Mouse (Mus musculus): ENCODE data around the gene Cand1.

Cand1 gene

DNA sequence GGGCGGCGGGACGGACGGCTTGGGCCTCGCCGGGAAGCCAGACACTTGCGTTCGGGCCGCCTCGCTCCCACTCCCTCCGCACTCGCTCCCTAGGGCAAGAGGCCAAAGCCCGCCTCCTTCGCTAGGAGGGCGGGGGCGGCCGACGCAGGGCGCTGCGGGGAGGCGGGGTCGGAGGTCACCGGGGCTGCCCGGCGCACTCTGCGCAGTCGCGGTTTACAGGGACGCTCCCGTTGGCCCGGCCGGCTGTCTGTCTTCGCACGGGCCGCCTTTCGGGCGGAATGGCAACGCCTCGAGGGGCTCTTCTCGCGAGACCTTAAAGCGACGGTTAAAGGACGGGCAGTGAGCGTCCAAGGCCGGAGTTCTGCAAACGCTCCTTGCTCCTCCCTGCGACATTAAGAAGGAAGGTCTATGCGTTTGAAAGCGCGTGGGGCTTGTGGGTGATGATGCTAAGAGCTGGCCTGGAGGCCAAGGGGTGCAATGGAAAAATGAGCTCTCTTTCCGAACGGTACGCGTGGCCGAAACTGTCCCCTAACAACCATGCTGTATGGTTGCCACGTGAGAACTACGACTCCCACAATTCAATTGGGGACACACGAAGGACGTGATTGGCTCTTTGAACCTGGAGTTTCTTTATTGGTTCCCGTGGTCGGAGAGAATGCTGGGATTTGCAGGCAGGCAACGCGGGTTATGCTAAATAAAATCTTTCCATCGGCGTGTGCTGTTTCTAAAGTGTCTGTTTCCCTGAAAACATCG, at the start of gene Cand1:
TSS of gene Cand1 (minus strand) at position 87 of the 753 bp plus-strand sequence.
- DNase-seq (ENCODE audit: low read depth, low spot score) = peak; percentile 97

DNA sequence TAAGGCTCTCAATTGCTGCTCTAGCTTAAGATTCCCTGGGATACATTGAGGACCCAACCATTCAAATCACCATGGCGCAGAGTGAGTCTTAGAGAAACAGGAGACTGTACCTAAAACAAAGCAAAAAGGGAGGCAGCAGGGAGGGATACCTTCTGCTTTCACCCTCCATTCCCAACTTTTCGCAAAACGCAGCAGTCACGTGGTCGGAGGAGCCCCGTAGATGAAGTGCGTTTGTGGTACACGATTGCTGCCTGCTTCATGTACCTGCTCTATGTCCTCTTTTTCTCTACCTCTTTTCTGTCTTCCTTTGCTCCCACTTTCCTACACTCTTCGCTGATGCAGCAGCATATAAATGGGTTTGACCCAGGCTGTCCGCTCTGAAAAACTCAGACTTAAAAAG, 39.0 kb upstream of the Cand1 start:
- DNase-seq (ENCODE audit: low read depth, low spot score) = no peak

DNA sequence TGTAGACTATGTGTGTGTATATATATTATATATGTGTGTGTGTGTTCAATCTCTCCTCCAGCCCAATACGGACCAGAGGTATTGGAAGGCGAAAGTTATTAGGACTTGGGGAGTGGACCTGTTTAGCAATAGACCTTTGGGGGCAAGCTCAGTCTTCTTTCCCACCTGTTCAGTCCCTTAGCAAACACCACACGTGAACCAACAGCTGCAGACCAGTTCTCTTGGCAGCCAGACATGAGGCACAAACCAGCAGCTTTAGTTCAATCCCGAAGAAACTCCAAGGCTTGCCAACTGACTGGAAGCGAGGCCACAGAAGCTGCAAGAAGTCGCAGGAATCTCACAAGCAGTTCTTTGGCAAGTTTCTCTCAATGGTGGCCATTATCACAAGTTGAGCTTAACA, 34.5 kb upstream of the Cand1 start:
- DNase-seq (ENCODE audit: low read depth, low spot score) = no peak

DNA sequence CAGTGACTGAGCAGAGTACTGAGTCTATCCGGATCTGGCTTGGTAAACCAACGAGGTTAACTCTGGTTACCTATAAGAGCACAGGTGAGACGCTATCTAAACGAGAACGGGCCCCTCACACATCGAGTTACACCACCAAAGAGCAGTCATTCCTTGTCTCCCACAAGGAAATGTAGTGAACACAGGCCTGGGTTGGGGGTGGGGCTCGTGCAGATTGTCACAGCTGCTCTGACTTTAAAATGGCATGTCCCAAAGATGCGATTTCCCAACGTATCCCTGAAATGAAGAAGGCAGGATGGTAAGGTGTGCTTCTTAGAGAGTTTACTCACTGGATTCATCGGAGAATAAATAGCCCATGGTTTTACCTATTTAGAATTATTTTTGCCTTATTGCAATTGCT, 32.7 kb upstream of the Cand1 start:
- DNase-seq (ENCODE audit: low read depth, low spot score) = no peak

DNA sequence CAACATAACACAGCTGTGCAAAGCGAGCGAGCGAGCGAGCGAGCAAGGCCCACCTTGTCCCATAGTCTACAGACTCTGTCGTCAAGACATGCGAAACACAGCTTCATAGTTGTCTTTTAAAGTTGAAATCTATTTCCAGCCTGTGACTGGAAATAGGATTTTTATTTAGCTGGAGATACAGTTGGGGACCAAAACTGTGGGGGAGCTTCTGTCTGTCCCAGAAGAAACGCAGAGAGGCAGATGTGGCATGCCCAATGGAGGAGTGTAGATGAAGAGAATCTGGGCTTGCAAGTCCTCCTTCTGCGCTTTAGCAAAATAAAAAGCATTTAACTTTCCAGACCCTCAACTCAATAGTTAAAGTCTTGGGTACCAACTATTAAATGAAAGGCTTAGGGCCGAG, 32.1 kb upstream of the Cand1 start:
- DNase-seq (ENCODE audit: low read depth, low spot score) = no peak

DNA sequence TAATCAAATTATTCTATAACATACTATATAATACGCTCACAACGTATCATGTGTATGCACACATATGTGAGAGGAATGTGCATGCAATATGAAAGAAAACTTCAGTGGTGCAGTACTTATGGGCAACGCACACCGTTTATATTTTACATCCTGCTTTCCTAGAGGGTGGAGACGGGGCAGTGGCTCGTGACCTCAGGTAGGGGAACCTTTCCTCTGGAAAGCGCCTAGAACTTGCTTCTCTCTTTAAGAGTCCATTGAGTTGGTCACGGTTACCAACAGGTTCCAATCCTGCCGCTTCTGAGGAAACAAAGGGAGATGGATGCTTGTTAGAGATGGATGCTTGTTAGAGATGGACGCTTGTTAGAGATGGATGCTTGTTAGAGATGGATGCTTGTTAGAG, 31.2 kb upstream of the Cand1 start:
- no peak for DNase-seq (ENCODE audit: low read depth, low spot score)

DNA sequence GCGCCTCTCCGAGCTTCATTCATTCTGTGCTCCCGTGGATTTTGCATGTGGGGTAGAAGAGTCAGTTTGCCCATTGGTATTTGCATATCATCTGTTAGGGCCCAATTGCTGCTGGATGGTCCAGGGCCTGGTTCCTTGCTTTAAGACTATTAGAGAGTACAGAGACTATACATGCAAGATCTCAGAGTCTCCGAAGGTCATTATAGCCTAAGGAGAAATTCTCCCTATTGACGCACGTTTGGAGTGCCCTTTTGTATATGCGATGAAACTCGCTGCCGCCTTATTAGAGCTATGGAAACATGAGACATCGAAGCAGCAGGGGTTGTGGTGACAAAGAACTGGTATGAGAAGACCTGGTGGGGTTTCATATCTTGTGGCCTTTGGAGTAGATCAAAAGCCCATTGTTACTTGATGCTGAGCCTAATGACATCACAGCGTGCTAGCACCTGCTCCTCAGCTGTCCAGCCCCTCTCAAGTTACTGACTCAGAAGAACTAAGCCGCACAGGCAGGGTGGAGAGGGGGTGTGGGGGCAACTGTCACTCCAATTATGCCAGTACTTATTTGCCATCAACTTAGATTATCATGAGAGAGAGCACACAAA, 30.6 kb upstream of the Cand1 start:
- no peak for DNase-seq (ENCODE audit: low read depth, low spot score)

DNA sequence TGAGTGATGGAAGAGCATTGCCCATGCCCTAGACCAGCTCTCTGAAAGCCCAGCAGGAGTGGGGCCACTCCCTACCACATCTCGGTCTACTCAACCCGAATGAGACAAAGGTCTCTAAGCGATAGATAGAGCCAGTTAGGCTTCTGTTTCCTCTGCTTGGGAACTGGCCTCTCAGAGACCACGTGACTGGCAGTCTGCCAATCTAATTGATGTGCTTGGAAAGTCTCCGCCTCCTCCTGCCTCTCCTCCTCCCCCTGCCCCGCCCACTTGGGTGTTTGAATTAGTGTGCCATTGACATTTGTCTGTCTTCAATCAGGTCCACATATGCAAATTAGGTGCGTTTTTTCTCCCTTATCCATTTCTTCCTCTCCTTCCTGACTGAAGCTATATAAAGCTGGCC, 24.9 kb upstream of the Cand1 start:
- no peak for DNase-seq (ENCODE audit: low read depth, low spot score)

DNA sequence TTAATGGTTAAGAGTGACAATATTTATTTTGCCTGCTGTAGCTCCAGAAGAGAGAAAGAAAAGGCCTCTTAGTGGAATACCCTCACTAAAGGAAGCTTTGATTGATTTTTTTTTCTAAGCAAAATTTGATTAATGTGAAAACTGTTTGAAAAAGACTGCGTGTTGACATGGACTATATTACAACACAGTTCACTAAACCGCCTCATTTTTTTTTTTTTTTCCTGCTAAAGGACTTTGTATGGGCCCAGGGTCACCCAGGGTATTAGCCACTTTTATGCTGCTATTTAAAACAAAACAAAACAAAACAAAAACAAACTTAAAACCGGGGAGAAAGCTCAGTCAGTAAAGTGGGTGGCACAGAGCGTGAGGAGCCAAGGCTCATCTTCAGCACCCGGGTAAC, 23.0 kb upstream of the Cand1 start:
- DNase-seq (ENCODE audit: low read depth, low spot score) = no peak

DNA sequence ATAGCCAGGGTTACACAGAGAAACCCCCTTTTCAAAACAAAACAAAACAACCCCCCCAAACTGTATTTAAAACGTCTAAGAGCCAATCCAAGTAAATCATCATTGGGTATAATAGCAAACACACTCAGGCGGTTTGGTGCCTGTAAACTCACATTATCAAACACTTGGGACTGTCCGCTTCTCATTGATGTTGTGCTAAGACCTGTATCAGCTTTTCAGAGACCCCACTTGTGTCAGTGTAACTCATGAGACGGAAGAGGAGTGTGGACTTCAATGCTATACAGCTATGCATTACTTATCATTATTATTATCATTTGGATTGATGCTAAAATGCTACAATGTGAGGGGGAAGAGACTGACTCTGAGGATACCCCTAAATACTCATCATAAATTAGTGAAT, 18.0 kb upstream of the Cand1 start:
- DNase-seq (ENCODE audit: low read depth, low spot score) = no peak

DNA sequence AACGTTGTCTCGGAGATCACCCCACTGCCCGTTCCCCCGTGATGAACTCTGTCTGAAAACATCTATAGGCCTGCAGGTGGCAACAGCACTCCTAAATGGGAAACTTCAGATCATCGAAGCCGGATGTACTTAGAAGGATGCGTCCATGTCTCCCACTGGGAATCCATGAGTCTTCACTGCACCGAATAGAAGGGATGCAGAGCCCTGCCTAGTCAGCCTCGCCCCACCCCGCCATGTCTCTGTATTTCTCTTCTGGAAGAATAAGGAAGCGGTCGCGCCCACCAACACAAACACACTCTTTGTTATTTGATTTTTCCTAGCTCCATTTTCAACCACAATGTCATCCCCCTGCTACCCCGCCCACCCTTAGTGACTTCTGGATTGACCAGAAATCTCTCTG, 4.3 kb upstream of the Cand1 start:
- DNase-seq (ENCODE audit: low read depth, low spot score) = no peak

DNA sequence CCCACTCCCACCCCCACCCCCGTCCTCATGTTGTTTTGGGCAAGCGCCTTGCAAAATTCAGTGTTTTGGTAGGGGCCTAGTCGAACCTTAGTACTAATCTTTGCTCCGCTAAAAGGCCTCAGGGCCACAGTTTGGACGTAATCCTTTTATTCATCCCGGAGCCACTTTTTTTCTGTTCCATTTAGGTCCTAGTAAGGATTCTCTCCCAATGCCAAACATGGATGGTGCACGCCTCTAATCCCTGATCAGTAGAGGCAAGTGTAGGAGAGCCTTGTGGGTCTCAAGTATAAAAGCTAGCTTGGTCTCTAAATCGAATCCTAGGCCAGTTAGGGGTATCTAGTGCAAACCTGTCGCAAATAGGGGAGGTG, 851 bp upstream of the Cand1 start:
- no peak for DNase-seq (ENCODE audit: low read depth, low spot score)

DNA sequence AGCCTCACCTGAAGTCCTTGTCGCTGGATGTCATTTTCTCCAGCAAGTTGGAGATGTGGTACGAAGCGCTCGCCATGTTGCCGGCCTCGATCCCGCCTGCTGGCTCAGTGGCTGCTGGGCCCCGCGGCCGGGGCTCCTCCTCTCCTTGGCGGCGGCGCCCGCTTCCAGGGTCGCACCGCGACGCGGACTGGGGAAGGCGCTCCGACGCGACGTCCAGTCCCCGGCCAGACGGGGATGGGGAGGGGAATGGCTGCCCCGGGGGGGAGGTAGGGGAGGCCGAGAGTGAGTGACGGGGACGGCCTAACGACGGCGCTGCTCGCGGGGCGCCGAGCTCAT, 254 bp downstream of the Cand1 start:
- no peak for DNase-seq (ENCODE audit: low read depth, low spot score)

DNA sequence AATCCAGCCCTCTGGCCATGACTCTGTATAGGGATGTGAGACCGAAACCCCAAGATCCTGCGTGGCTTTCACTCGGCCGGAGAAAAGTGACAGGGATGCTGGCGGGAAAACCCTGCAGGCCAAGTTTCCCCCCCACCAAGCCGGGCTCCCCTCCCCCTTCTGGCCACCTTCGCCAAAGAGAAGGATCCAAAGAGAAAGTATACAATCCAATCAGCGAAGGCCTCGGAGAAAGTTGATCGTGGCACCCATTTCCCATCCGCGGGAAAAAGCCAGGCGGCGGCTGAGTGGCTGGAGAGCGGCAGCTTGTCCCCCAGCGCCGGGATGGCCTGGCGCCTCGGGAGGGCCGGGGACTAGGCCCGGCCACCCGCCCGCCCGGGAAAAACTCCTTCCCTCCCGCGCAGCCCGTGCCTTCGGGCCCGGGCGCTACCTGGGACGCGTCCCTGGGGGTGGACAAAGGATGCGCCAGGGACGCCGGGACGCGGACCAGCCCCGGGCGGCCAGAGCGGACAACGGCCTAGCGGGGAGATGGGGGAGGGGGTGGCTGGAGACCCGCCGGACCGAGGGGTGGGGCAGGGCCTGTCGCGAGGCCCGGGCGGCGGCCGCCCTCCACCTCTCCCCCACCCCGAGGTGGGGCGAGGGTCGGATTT, 747 bp downstream of the Cand1 start:
- no peak for DNase-seq (ENCODE audit: low read depth, low spot score)

DNA sequence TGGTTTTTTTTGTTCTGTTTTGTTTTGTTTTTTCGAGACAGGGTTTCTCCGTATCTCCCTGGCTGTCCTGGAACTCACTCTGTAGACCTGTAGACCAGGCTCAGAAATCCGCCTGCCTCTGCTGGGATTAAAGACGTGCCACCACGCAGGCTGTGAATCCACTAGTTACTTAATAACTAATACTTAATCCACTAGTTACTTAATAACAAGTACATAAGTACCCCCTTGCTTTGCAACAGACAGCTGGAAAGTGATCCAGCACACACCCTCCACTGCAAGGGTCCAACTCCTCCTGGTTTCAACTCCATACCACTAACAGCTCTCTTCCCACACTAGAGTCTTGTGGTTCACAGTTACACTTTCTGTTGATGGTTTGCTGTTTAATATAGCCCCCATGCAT, 8.3 kb downstream of the Cand1 start:
- DNase-seq (ENCODE audit: low read depth, low spot score) = no peak

DNA sequence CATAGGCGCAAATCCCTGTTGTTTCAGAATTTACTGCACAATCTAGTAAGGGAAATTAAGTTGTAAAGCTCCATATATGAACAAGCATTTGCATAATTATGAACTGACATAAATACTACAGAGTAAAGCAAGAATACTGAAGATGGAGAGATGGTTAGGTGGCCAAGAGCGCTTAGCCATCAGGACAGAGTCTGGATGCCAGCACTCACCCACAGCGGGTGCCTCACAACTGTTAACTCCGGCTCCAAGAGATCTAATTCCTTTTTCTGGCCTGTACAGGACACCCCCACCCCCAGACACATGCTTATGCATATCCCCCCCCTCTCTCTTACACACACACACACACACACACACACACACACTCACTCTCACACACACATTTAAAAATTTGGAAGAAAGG, 9.2 kb downstream of the Cand1 start:
- no peak for DNase-seq (ENCODE audit: low read depth, low spot score)

DNA sequence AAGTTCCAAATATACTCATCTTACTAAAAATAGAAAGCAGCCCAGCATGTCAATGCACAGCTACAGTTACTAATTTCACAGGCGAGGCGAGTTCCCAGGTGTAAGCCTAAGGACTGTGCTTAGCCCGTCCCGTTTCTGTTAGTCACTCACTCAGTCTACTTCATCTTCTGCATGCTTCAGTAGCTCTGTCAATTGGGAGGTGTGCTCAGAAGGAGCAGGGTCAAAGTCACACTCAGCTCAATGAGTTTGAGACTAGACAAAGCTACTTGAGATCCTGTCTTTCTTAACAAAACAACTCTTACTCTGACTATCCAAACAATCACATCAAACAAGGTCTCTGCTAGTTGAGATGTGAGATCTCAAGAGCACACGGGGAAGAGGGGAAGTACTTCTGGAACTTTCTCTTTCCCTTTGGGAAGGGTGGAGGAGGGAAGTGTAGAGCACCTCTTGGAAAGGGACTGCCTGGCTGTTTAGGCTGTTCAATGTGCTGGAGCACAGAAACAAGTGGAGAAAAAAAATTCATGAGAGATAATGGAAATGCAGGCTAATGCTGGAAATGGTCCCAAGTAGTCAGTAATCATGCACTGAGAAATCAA, 9.7 kb downstream of the Cand1 start:
- DNase-seq (ENCODE audit: low read depth, low spot score) = no peak

DNA sequence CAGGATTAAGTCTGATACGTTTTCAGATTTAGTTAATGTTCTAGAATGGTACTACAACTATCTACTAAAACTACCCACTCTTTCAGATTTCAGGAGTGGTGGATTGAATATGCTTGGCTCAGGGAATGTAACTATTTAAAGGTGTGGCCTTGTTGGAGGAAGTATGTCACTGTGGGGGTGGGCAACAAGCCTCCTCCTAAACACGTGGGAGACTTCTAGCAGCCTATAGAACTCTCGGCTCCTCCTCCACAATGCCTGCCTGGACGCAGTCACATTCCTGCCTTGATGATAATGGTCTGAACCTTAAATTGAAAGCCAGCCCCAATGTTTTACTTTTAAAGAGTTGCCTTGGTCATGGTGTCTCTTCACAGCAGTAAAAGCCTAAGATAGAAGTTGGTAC, 16.2 kb downstream of the Cand1 start:
- DNase-seq (ENCODE audit: low read depth, low spot score) = no peak

DNA sequence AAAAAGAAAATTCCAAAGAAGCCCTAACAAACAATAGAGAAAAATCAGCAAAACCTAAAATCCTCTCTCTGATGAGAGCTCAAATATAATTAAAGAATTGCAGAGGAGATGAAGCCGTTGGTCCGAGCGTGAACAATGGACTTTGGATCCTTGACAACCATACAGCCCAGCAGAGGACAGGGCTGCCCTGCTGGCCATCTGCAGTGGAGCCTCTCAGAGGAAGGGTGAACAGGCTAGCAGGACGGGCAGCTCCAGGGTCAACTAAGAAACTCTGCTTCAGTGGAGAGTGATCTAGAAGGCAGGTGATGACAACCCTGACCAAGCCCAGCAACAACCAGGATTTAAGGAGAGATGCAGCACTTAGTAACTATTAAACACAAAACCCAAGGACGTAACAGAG, 18.2 kb downstream of the Cand1 start:
- no peak for DNase-seq (ENCODE audit: low read depth, low spot score)

DNA sequence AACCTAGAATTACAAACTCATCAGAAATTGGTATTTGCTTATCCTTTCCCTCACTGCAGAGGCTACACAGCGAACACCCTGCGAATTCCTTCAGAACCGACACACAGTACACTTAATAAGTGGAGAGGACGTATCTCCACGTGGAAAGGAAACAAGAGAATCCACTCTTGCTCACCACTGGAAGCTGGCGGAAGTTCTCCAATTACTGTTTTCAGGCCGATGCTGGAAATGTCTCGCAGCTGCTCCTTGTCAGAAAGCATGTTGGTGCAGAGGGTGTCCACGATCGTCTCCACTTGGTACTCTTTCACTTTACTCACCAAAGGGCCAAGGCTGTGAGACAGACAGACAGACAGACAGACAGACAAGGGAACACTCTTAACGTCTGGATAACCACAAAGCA, 20.4 kb downstream of the Cand1 start:
- no peak for DNase-seq (ENCODE audit: low read depth, low spot score)

DNA sequence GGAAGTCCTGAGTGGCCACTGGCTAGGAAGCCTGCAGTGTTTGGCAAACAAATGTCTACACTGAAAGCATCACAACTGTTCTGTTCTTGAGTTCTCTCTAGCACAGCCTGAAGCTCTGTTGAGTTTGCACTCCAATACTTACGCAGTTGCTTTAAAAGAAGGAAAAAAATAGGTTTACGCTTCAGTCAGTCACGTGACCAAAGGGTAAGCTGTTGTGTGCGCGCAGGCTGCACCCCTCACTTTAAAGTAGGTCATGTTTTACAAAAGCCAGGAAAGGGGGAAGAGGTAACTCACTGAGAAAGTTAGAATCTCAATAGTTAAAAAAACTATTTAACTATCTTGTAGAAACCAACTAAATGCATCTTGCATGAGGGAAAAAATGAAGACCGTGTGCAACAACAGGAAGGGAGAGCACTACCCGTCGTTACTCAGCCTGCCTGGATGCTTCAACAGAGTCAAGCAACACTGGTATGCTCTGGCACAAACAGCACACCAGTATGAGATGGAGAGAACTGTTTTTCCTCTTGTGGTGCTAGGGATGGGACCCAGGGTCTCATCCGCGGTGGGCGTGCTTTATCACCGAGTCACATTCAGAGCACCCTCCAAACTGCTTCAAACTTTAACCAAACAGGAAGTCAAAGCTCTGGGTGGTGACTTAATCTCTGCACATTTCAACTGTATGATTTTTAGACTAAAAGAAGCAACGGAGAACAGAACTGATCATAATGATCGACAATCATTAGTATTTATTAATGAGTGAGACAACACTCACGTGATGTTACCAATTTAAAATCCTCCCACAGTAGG, 21.4 kb downstream of the Cand1 start:
- DNase-seq (ENCODE audit: low read depth, low spot score) = no peak

DNA sequence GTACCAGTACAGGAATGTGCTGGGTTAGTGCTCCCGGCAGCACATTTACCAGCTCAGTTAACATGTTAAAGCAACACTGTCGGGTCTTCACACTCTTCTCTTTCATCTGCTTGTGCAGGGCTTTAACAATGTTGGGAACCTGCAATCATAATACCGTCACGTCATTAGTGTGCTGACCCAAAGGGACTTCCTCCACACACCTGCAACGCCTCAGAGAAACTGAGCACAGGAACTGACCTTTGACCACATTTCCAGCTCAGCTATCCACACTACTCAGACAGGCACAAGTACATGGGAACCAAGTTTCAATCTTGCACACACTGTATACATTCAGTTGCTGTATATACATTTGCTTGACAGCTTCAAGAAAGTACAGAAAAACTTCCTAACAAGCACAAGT, 27.4 kb downstream of the Cand1 start:
- DNase-seq (ENCODE audit: low read depth, low spot score) = no peak
